Mouse (Mus musculus) MEL (cell line): ENCODE measurements around the gene Akap17b. TPM values are rescaled to one million over a fixed set of nuclear protein-coding genes. Genes with fewer than 3 reads are reported as not detected.

Source experiments
- DNase-seq: peaks from one replicate; pipeline ENCODE4 v3.0.0; 2011; ENCODE audit warnings: low read depth, low spot score
- H3K27ac ChIP-seq: 2 replicates; pipeline ENCODE4 v1.5.1; 2012; ENCODE audit warnings: low read depth, mild to moderate bottlenecking, control low read depth, low read length, moderate library complexity; ENCODE audit not compliant: control insufficient read depth
- H3K27me3 ChIP-seq, 2 experiments: fragments of 150-350 bp in 1 of 2; sonication (generic) in 1 of 2; 2 replicates each; pipeline ENCODE4 v1.6.1; 2012; ENCODE audit warnings: low read length in 2 of 2, mild to moderate bottlenecking in 2 of 2, improper control_type of control experiment in 1 of 2, moderate library complexity in 1 of 2; ENCODE audit not compliant: insufficient read depth in 2 of 2, control insufficient read depth in 1 of 2
- H3K36me3 ChIP-seq, 2 experiments: 2 replicates each; pipeline ENCODE4 v1.6.1; 2012 to 2014; ENCODE audit warnings: low read length in 2 of 2, improper control_type of control experiment in 1 of 2, inconsistent platforms in 1 of 2, mild to moderate bottlenecking in 1 of 2; ENCODE audit not compliant: insufficient read depth in 2 of 2, control insufficient read depth in 1 of 2
- H3K4me1 ChIP-seq, 2 experiments: fragments of 150-350 bp in 1 of 2; sonication (generic) in 1 of 2; 2 replicates each; pipeline ENCODE4 v1.6.1; 2012; ENCODE audit warnings: low read length in 2 of 2, improper control_type of control experiment in 1 of 2, mild to moderate bottlenecking in 1 of 2; ENCODE audit not compliant: insufficient read depth in 2 of 2, control insufficient read depth in 1 of 2
- H3K4me3 ChIP-seq, 2 experiments: fragments of 150-350 bp in 1 of 2; sonication (generic) in 1 of 2; 2 replicates each; pipeline ENCODE4 v1.5.1; 2012; ENCODE audit warnings: low read depth in 2 of 2, low read length in 2 of 2, mild to moderate bottlenecking in 2 of 2, moderate library complexity in 2 of 2, control low read depth in 1 of 2, improper control_type of control experiment in 1 of 2; ENCODE audit not compliant: control insufficient read depth in 1 of 2, insufficient read depth in 1 of 2
- H3K79me2 ChIP-seq: 2 replicates; pipeline ENCODE4 v1.6.1; 2012; ENCODE audit warnings: mild to moderate bottlenecking, low read length, moderate library complexity; ENCODE audit not compliant: control insufficient read depth, poor library complexity, insufficient read depth
- H3K9ac ChIP-seq: 2 replicates; pipeline ENCODE4 v1.6.1; 2012; ENCODE audit warnings: low read depth, mild to moderate bottlenecking, control low read depth, low read length, moderate library complexity; ENCODE audit not compliant: control insufficient read depth, poor library complexity, severe bottlenecking
- H3K9me3 ChIP-seq: fragments of 150-350 bp; sonication (generic); replicated peaks from 2 replicates; pipeline ENCODE4 v1.6.1; 2012; ENCODE audit warnings: mild to moderate bottlenecking, low read length, improper control_type of control experiment, moderate library complexity; ENCODE audit not compliant: insufficient read depth
- BHLHE40 ChIP-seq: IDR thresholded peaks from 2 replicates; pipeline ENCODE4 v1.6.1; 2012; ENCODE audit warnings: low read depth, mild to moderate bottlenecking, inconsistent platforms, low read length, improper control_type of control experiment, borderline replicate concordance
- CHD2 ChIP-seq: IDR thresholded peaks from 2 replicates; pipeline ENCODE4 v1.6.1; 2011; ENCODE audit warnings: low read length, improper control_type of control experiment
- CTCF ChIP-seq, 3 experiments: IDR thresholded peaks in 2 of 3; conservative IDR thresholded peaks in 1 of 3; 2 replicates each; pipeline ENCODE4 v1.5.1; 2011 to 2012; ENCODE audit warnings: low read length in 3 of 3, low read depth in 2 of 3, mild to moderate bottlenecking in 2 of 3, improper control_type of control experiment in 1 of 3, inconsistent platforms in 1 of 3, mixed read lengths in 1 of 3, moderate library complexity in 1 of 3; ENCODE audit not compliant: control insufficient read depth in 1 of 3, insufficient read depth in 1 of 3, poor library complexity in 1 of 3, severe bottlenecking in 1 of 3
- ELF1 ChIP-seq: IDR thresholded peaks from 2 replicates; pipeline ENCODE4 v1.6.1; 2014; ENCODE audit warnings: low read depth, mild to moderate bottlenecking, inconsistent platforms, low read length, improper control_type of control experiment, moderate library complexity
- EP300 ChIP-seq, 2 experiments: IDR thresholded peaks; 2 replicates each; pipeline ENCODE4 v1.6.1; 2011; ENCODE audit warnings: improper control_type of control experiment in 2 of 2, low read length in 2 of 2, low read depth in 1 of 2, mild to moderate bottlenecking in 1 of 2
- ETS1 ChIP-seq: IDR thresholded peaks from 2 replicates; pipeline ENCODE4 v1.6.1; 2012; ENCODE audit warnings: low read depth, mild to moderate bottlenecking, inconsistent platforms, low read length, improper control_type of control experiment, moderate library complexity
- GABPA ChIP-seq: IDR thresholded peaks from 2 replicates; pipeline ENCODE4 v1.6.1; 2012; ENCODE audit warnings: low read depth, mild to moderate bottlenecking, inconsistent platforms, low read length, improper control_type of control experiment, moderate library complexity
- HCFC1 ChIP-seq: IDR thresholded peaks from 2 replicates; pipeline ENCODE4 v1.6.1; 2012; ENCODE audit warnings: low read depth, mild to moderate bottlenecking, inconsistent platforms, low read length, improper control_type of control experiment, moderate library complexity
- JUND ChIP-seq: IDR thresholded peaks from 2 replicates; pipeline ENCODE4 v1.6.1; 2011; ENCODE audit warnings: low read depth, mild to moderate bottlenecking, improper control_type of control experiment, low read length
- MAZ ChIP-seq: IDR thresholded peaks from 2 replicates; pipeline ENCODE4 v1.6.1; 2012; ENCODE audit warnings: low read depth, mild to moderate bottlenecking, inconsistent platforms, low read length, improper control_type of control experiment
- MXI1 ChIP-seq: IDR thresholded peaks from 2 replicates; pipeline ENCODE4 v1.6.1; 2011; ENCODE audit warnings: mild to moderate bottlenecking, low read depth, low read length, improper control_type of control experiment
- NELFE ChIP-seq: IDR thresholded peaks from 2 replicates; pipeline ENCODE4 v1.6.1; 2011; ENCODE audit warnings: low read depth, low read length, improper control_type of control experiment
- NRF1 ChIP-seq: IDR thresholded peaks from 2 replicates; pipeline ENCODE4 v1.6.1; 2014; ENCODE audit warnings: low read depth, mild to moderate bottlenecking, inconsistent platforms, low read length, improper control_type of control experiment, moderate library complexity; ENCODE audit not compliant: poor library complexity, insufficient read depth, severe bottlenecking
- POLR2A ChIP-seq, 2 experiments: IDR thresholded peaks; 2 replicates each; pipeline ENCODE4 v1.6.1; 2011 to 2012; ENCODE audit warnings: low read length in 2 of 2, mild to moderate bottlenecking in 2 of 2, control low read depth in 1 of 2, improper control_type of control experiment in 1 of 2, low read depth in 1 of 2, moderate library complexity in 1 of 2; ENCODE audit not compliant: control insufficient read depth in 1 of 2, insufficient read depth in 1 of 2, poor library complexity in 1 of 2
- POLR2AphosphoS2 ChIP-seq: IDR thresholded peaks from 2 replicates; pipeline ENCODE4 v1.6.1; 2011; ENCODE audit warnings: low read length, improper control_type of control experiment
- POLR2AphosphoS5 ChIP-seq: IDR thresholded peaks from 2 replicates; pipeline ENCODE4 v1.6.1; 2012; ENCODE audit warnings: low read depth, borderline replicate concordance, mild to moderate bottlenecking, inconsistent platforms, low read length, moderate library complexity, mixed read lengths
- RCOR1 ChIP-seq: IDR thresholded peaks from 2 replicates; pipeline ENCODE4 v1.6.1; 2012; ENCODE audit warnings: low read depth, mild to moderate bottlenecking, inconsistent platforms, low read length, improper control_type of control experiment
- SIN3A ChIP-seq: IDR thresholded peaks from 2 replicates; pipeline ENCODE4 v1.6.1; 2012; ENCODE audit warnings: low read length, improper control_type of control experiment, inconsistent platforms
- SMC3 ChIP-seq: IDR thresholded peaks from 2 replicates; pipeline ENCODE4 v1.6.1; 2011; ENCODE audit warnings: low read depth, low read length, improper control_type of control experiment
- TBP ChIP-seq: IDR thresholded peaks from 2 replicates; pipeline ENCODE4 v1.8.0; 2011; ENCODE audit warnings: low read depth, low read length, improper control_type of control experiment
- TCF12 ChIP-seq: IDR thresholded peaks from 2 replicates; pipeline ENCODE4 v1.6.1; 2014; ENCODE audit warnings: low read depth, mild to moderate bottlenecking, inconsistent platforms, low read length, improper control_type of control experiment, moderate library complexity
- UBTF ChIP-seq: IDR thresholded peaks from 2 replicates; pipeline ENCODE4 v1.6.1; 2012; ENCODE audit warnings: low read depth, mild to moderate bottlenecking, inconsistent platforms, low read length, improper control_type of control experiment, moderate library complexity, borderline replicate concordance; ENCODE audit not compliant: insufficient read depth
- USF2 ChIP-seq, 2 experiments: IDR thresholded peaks; 2 replicates each; pipeline ENCODE4 v1.6.1; 2011 to 2012; ENCODE audit warnings: improper control_type of control experiment in 2 of 2, low read length in 2 of 2, borderline replicate concordance in 1 of 2, inconsistent platforms in 1 of 2, low read depth in 1 of 2, mild to moderate bottlenecking in 1 of 2; ENCODE audit not compliant: insufficient read depth in 1 of 2
- ZC3H11A ChIP-seq: IDR thresholded peaks from 2 replicates; pipeline ENCODE4 v1.6.1; 2012; ENCODE audit warnings: low read depth, mild to moderate bottlenecking, inconsistent platforms, low read length, improper control_type of control experiment
- ZKSCAN1 ChIP-seq: IDR thresholded peaks from 2 replicates; pipeline ENCODE4 v1.6.1; 2012; ENCODE audit warnings: low read depth, mild to moderate bottlenecking, inconsistent platforms, low read length, improper control_type of control experiment, moderate library complexity
- ZMIZ1 ChIP-seq: IDR thresholded peaks from 2 replicates; pipeline ENCODE4 v1.6.1; 2012; ENCODE audit warnings: low read depth, mild to moderate bottlenecking, inconsistent platforms, low read length, improper control_type of control experiment, moderate library complexity
- polyA plus RNA-seq, 2 experiments: library from polyadenylated mRNA; stranded (reverse) in 1 of 2; unstranded in 1 of 2; fragments of >175 nt in 1 of 2; fragments of >200 nt in 1 of 2; gene quantifications; 2 replicates each; pipeline versions ENCODE4 v1.2.1 to v1.2.4; 2012; ENCODE audit warnings: low replicate concordance in 2 of 2, low read depth in 1 of 2; ENCODE audit not compliant: insufficient read length in 2 of 2, insufficient read depth in 1 of 2, missing spikeins in 1 of 2
- total RNA-seq: library from RNA; depleted of rRNA; stranded (reverse); fragments of 300-350 nt; gene quantifications from 2 replicates; pipeline ENCODE4 v1.2.3, GENCODE M21; 2012

Gene Akap17b
- total and polyA plus RNA-seq, 3 experiments: 1.3 to 1.6 TPM; not detected in 1

GRCm38 (mm10) chrX:36598390-36598810 is 46.8 kb downstream of the Akap17b start:
- H3K79me2 ChIP-seq: peaks cover 14% of the 10 kb centered on the region
- TF ChIP-seq GABPA (no peak), MAZ (no peak), ELF1 (no peak), CTCF (IDR thresholded peaks at IDR 0.05 in 2 of 3, conservative IDR thresholded peaks at IDR 0.05 in 1 of 3; ENCODE audit: control insufficient read depth in 1 of 3, insufficient read depth in 1 of 3, low read depth in 2 of 3, low read length in 3 of 3, poor library complexity in 1 of 3, severe bottlenecking in 1 of 3) (no peak), RCOR1 (no peak), ZC3H11A (no peak), SMC3 (no peak), HCFC1 (no peak), UBTF (no peak), CHD2 (no peak)
- TF ChIP-seq, all 39 proteins: peak for 0
- no peak for DNase-seq
- Histone ChIP-seq H3K9ac (peak overlapping the region; percentile 85), H3K9me3 (no peaks in the 10 kb centered on the region), H3K36me3 (peaks cover 0 to 16% of the 10 kb centered on the region in 2 experiments; a peak in 2 of 4 replicates), H3K4me1 (peaks cover 2 to 10% of the 10 kb centered on the region in 2 experiments), H3K4me3 (peak overlapping the region; percentile 88 to 92), H3K27me3 (no peaks in the 10 kb centered on the region), H3K27ac (peak overlapping the region; percentile 72)

- Histone ChIP-seq H3K4me1 (peaks cover 2 to 10% of the 10 kb centered on the region in 2 experiments), H3K9ac (peak within 1 kb of the TSS; percentile 90), H3K27ac (peak within 1 kb of the TSS; percentile 72), H3K27me3 (no peaks in the 10 kb centered on the region), H3K9me3 (no peaks in the 10 kb centered on the region), H3K79me2 (peaks cover 14% of the 10 kb centered on the region), H3K4me3 (peak within 1 kb of the TSS; percentile 88 to 92), H3K36me3 (peaks cover 0 to 16% of the 10 kb centered on the region in 2 experiments; a peak in 2 of 4 replicates)
- DNase-seq: peak; percentile 86
- TF ChIP-seq ZC3H11A (no peak), EP300 (IDR thresholded peaks at IDR 0.05; ENCODE audit: low read depth in 1 of 2, low read length in 2 of 2) (no peak), UBTF (no peak), MXI1 (peak; percentile 44; the same call in 1 of the 2 replicates), ZKSCAN1 (no peak), POLR2AphosphoS5 (0 out of 2 replicates have a peak, but pooled peaks have one; percentile 63), RCOR1 (no peak), NRF1 (0 out of 2 replicates have a peak, but pooled peaks have one; percentile 27), MAZ (peak; percentile 24; the same call in 1 of the 2 replicates), TCF12 (peak; percentile 57), POLR2AphosphoS2 (peak; percentile 89), CTCF (IDR thresholded peaks at IDR 0.05 in 2 of 3, conservative IDR thresholded peaks at IDR 0.05 in 1 of 3; ENCODE audit: control insufficient read depth in 1 of 3, insufficient read depth in 1 of 3, low read depth in 2 of 3, low read length in 3 of 3, poor library complexity in 1 of 3, severe bottlenecking in 1 of 3) (no peak), TBP (peak; percentile 82), SMC3 (no peak), ETS1 (no peak), NELFE (peak; percentile 94), POLR2A (IDR thresholded peaks at IDR 0.05; ENCODE audit: control insufficient read depth in 1 of 2, insufficient read depth in 1 of 2, low read depth in 1 of 2, low read length in 2 of 2, poor library complexity in 1 of 2) (peak; percentile 61 to 97; a peak in 3 of 4 replicates), JUND (no peak), BHLHE40 (no peak), USF2 (IDR thresholded peaks at IDR 0.05; ENCODE audit: borderline replicate concordance in 1 of 2, insufficient read depth in 1 of 2, low read depth in 1 of 2, low read length in 2 of 2) (no peak), ZMIZ1 (peak; percentile 87), SIN3A (no peak)
Observed at GRCm38 (mm10) chrX:36597707-36598389, 47.3 kb downstream of the Akap17b start, which contains the start of gene Pgrmc1. Gene Pgrmc1 (plus strand): TSS chrX:36598206.
